Mouse (Mus musculus) testis, adult 2 months (tissue): Measurements from ENCODE around the gene Foxs1.

Experiments used
- CTCF ChIP-seq: fragments of 200-500 bp; IDR thresholded peaks from 2 replicates; pipeline ENCODE4 v1.5.1; 2012; ENCODE audit warnings: low read depth, mild to moderate bottlenecking, inconsistent platforms, low read length, moderate library complexity; ENCODE audit not compliant: control insufficient read depth, insufficient read depth, insufficient replicate concordance
- POLR2A ChIP-seq: fragments of 200-500 bp; IDR thresholded peaks from 2 replicates; pipeline ENCODE4 v1.6.1; 2012; ENCODE audit warnings: low read depth, mild to moderate bottlenecking, inconsistent platforms, low read length, moderate library complexity; ENCODE audit not compliant: control insufficient read depth

GRCm38 (mm10) chr2:152927371-152927770 lies 5.6 kb downstream of the Foxs1 start:
- TF ChIP-seq POLR2A = no peak
- no peak for TF ChIP-seq CTCF
